Mouse (Mus musculus): ENCODE data around the gene C87436. TPM values are rescaled to one million over a fixed set of nuclear protein-coding genes. Genes with fewer than 3 reads are reported as not detected.

Gene C87436
- 8.6 and 10.0 TPM in 2 replicates for polyA plus RNA-seq (2012; rRNA removed)

GRCm38 (mm10) chr6:86438272-86439118 lies at the start of gene C87436:
TSS of gene C87436 (plus strand) at chr6:86438374.
- WGBS, result under 1% methylated on average over 59 of the region's 59 CpGs
- DNase-seq (ENCODE audit: low read depth, low spot score), result peak; percentile 94

- no peak for DNase-seq (ENCODE audit: low read depth, low spot score)
- WGBS, result 83% methylated on average over 18 of the region's 18 CpGs
Observed at GRCm38 (mm10) chr6:86388461-86388860, 49.7 kb upstream of the C87436 start.

GRCm38 (mm10) chr6:86391326-86391725 lies 46.8 kb upstream of the C87436 start:
- DNase-seq (ENCODE audit: low read depth, low spot score), result no peak
- WGBS, result 91% methylated on average over 5 of the region's 5 CpGs

- WGBS, result 96% methylated on average over 1 of the region's 1 CpGs
- no peak for DNase-seq (ENCODE audit: low read depth, low spot score)
Observed at GRCm38 (mm10) chr6:86393187-86393586, 45.0 kb upstream of the C87436 start.

GRCm38 (mm10) chr6:86394078-86394720 lies 44.0 kb upstream of the C87436 start:
- no peak for DNase-seq (ENCODE audit: low read depth, low spot score)
- 82% methylated on average over 17 of the region's 17 CpGs for WGBS

- DNase-seq (ENCODE audit: low read depth, low spot score), result no peak
- WGBS, result 92% methylated on average over 9 of the region's 9 CpGs
Observed at GRCm38 (mm10) chr6:86395021-86395420, 43.2 kb upstream of the C87436 start.

- DNase-seq (ENCODE audit: low read depth, low spot score), result no peak
- 27% methylated on average over 10 of the region's 10 CpGs for WGBS
Observed at GRCm38 (mm10) chr6:86395969-86396368, 42.2 kb upstream of the C87436 start.

- WGBS, result under 1% methylated on average over 51 of the region's 51 CpGs
- no peak for DNase-seq (ENCODE audit: low read depth, low spot score)
Observed at GRCm38 (mm10) chr6:86396581-86397256, 41.5 kb upstream of the C87436 start, which contains the start of gene Pcyox1. TSS of gene Pcyox1 (minus strand) at chr6:86397154.

- no peak for DNase-seq (ENCODE audit: low read depth, low spot score)
- WGBS, result under 1% methylated on average over 14 of the region's 14 CpGs
Observed at GRCm38 (mm10) chr6:86397257-86397980, 40.8 kb upstream of the C87436 start.

GRCm38 (mm10) chr6:86398986-86399385 lies 39.2 kb upstream of the C87436 start:
- WGBS, result 81% methylated on average over 2 of the region's 2 CpGs
- no peak for DNase-seq (ENCODE audit: low read depth, low spot score)

GRCm38 (mm10) chr6:86399995-86400394 lies 38.2 kb upstream of the C87436 start:
- 38% methylated on average over 2 of the region's 2 CpGs for WGBS
- DNase-seq (ENCODE audit: low read depth, low spot score), result no peak

GRCm38 (mm10) chr6:86400972-86401371 lies 37.2 kb upstream of the C87436 start:
- 4% methylated on average over 9 of the region's 9 CpGs for WGBS

GRCm38 (mm10) chr6:86402681-86403607 lies 35.2 kb upstream of the C87436 start:
- DNase-seq (ENCODE audit: low read depth, low spot score), result no peak
- 41% methylated on average over 12 of the region's 12 CpGs for WGBS

More at GRCm38 (mm10) chr6:86400972-86401371, 37.2 kb upstream of the C87436 start:
- DNase-seq (ENCODE audit: low read depth, low spot score), result no peak

GRCm38 (mm10) chr6:86403728-86404099 lies 34.5 kb upstream of the C87436 start:
- under 1% methylated on average over 15 of the region's 15 CpGs for WGBS
- no peak for DNase-seq (ENCODE audit: low read depth, low spot score)

GRCm38 (mm10) chr6:86404100-86404861 lies 33.9 kb upstream of the C87436 start, which contains the start of gene Tia1:
TSS of gene Tia1 (plus strand) at chr6:86404219.
- under 1% methylated on average over 62 of the region's 62 CpGs for WGBS
- DNase-seq (ENCODE audit: low read depth, low spot score), result peak; percentile 85

GRCm38 (mm10) chr6:86404996-86405395 lies 33.2 kb upstream of the C87436 start:
- WGBS, result under 1% methylated on average over 11 of the region's 11 CpGs
- no peak for DNase-seq (ENCODE audit: low read depth, low spot score)

- DNase-seq (ENCODE audit: low read depth, low spot score), result no peak
Observed at GRCm38 (mm10) chr6:86406306-86406705, 31.9 kb upstream of the C87436 start.

GRCm38 (mm10) chr6:86418711-86419110 lies 19.5 kb upstream of the C87436 start:
- 87% methylated on average over 6 of the region's 6 CpGs for WGBS
- DNase-seq (ENCODE audit: low read depth, low spot score), result no peak
